Mouse (Mus musculus): ENCODE data around the gene Zfand2a. TPM values are rescaled to one million over a fixed set of nuclear protein-coding genes. Genes with fewer than 3 reads are reported as not detected.

The Zfand2a gene
- polyA plus RNA-seq (2014; fragmentation: Illumina TruSeq; extraction: RNeasy Lipid Tissue Mini Kit (QIAGEN cat#74804); ENCODE audit: low read depth, low replicate concordance): 3.2 TPM

DNA sequence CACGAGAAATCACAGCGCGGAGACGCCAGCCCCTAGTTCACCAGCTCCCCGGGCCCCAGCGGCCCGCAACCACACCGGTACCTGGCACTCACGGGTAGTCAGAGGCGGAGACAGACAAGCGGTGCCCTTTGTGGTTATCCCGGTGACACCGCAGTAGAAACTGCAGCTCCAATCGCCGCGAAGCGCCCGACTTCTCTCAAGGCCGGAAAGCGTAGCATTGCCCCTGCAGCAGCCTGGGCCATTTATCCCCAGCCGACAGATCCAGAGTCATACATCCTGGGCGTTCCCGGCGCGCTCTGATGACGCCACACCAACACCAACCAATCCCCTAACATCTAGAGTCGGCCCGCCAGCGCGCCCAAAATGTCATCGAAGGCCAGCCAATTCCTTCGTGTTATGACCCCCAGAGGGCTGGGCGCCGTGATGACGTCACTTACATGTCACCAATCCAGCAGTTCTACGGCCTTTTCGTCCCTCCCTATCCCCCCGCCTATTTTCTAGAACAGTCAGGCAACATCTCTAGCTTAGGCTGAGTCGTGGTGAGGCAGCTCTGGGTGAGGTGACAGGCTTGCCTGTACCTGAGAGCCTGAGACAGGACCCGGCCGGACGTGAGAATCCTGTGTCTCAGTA is at the start of gene Zfand2a:
Gene Zfand2a, minus strand, starts transcription at position 365 of the 630 bp plus-strand sequence.

GRCm38 (mm10) chr5:139460384-139461067 is 23.8 kb downstream of the Zfand2a start, which contains the start of gene 3110082I17Rik:
TSS of gene 3110082I17Rik (minus strand) at chr5:139460527.

GRCm38 (mm10) chr5:139423026-139423865 is 61.1 kb downstream of the Zfand2a start, which contains the start of gene Gper1:
TSS of gene Gper1 (plus strand) at chr5:139423151.

Other genes starting within 250 kb of the Zfand2a start
- 4.2 TPM for gene Get4, start 232.2 kb downstream of the Zfand2a start, polyA plus RNA-seq (2014; fragmentation: Illumina TruSeq; extraction: RNeasy Lipid Tissue Mini Kit (QIAGEN cat#74804); ENCODE audit: low read depth, low replicate concordance)
- not detected for gene Adap1, start 158.9 kb downstream of the Zfand2a start, polyA plus RNA-seq (2014; fragmentation: Illumina TruSeq; extraction: RNeasy Lipid Tissue Mini Kit (QIAGEN cat#74804); ENCODE audit: low read depth, low replicate concordance)
- gene Cox19, start 133.1 kb downstream of the Zfand2a start, polyA plus RNA-seq (2014; fragmentation: Illumina TruSeq; extraction: RNeasy Lipid Tissue Mini Kit (QIAGEN cat#74804); ENCODE audit: low read depth, low replicate concordance): 10.4 TPM
- gene Cyp2w1, start 131.9 kb downstream of the Zfand2a start, polyA plus RNA-seq (2014; fragmentation: Illumina TruSeq; extraction: RNeasy Lipid Tissue Mini Kit (QIAGEN cat#74804); ENCODE audit: low read depth, low replicate concordance): not detected
- 10.5 TPM for gene Gpr146, start 106.9 kb downstream of the Zfand2a start, polyA plus RNA-seq (2014; fragmentation: Illumina TruSeq; extraction: RNeasy Lipid Tissue Mini Kit (QIAGEN cat#74804); ENCODE audit: low read depth, low replicate concordance)
- not detected for gene C130050O18Rik, start 79.3 kb downstream of the Zfand2a start, polyA plus RNA-seq (2014; fragmentation: Illumina TruSeq; extraction: RNeasy Lipid Tissue Mini Kit (QIAGEN cat#74804); ENCODE audit: low read depth, low replicate concordance)
- not detected for gene Gper1, start 61.4 kb downstream of the Zfand2a start, polyA plus RNA-seq (2014; fragmentation: Illumina TruSeq; extraction: RNeasy Lipid Tissue Mini Kit (QIAGEN cat#74804); ENCODE audit: low read depth, low replicate concordance)
- gene 3110082I17Rik, start 24.0 kb downstream of the Zfand2a start, polyA plus RNA-seq (2014; fragmentation: Illumina TruSeq; extraction: RNeasy Lipid Tissue Mini Kit (QIAGEN cat#74804); ENCODE audit: low read depth, low replicate concordance): 0.26 TPM
- not detected for gene Uncx, start 58.9 kb upstream of the Zfand2a start, polyA plus RNA-seq (2014; fragmentation: Illumina TruSeq; extraction: RNeasy Lipid Tissue Mini Kit (QIAGEN cat#74804); ENCODE audit: low read depth, low replicate concordance)

Measured in liver, adult 10 weeks (tissue).